9 mouse cellular contexts compared by ENCODE assay signal in genomic region chr2:122351156-122351930, GRCm38 (mm10). TPM values are rescaled to one million over a fixed set of nuclear protein-coding genes. Genes with fewer than 3 reads are reported as not detected.
DNase-seq lines count a peak whose midpoint lies in the region; ATAC-seq lines count a peak whose summit lies in the region.
"Had no signal": no experiment of that assay in that cellular context is flagged by ENCODE, and none has a peak within 500 bp of the region (broad histone marks: within the 10 kb centered on the region; RNA-seq: fewer than 3 reads in every experiment).

No protein-coding gene starts in this region.

- no peaks in the 10 kb centered on the region for H3K27me3 ChIP-seq in kidney, embryonic 16.5 days (ENCODE audit: insufficient read depth, low read length)
- no peaks in the 10 kb centered on the region for H3K27me3 ChIP-seq in embryonic facial prominence, embryonic 12.5 days
- no peaks in the 10 kb centered on the region for H3K27me3 ChIP-seq in heart, embryonic 10.5 days (ENCODE audit: insufficient read depth, poor library complexity, severe bottlenecking)

- no peaks in the 10 kb centered on the region for H3K36me3 ChIP-seq in kidney, embryonic 16.5 days (ENCODE audit: insufficient read depth, low read length)
- H3K36me3 ChIP-seq in embryonic facial prominence, embryonic 12.5 days: peaks cover 22% of the 10 kb centered on the region; the same call in 1 of the 2 replicates
- peaks cover 24% of the 10 kb centered on the region for H3K36me3 ChIP-seq in heart, embryonic 10.5 days
- H3K36me3 ChIP-seq: G1E had no signal

- peak overlapping the region; percentile 25; the same call in 1 of the 2 replicates for H3K9ac ChIP-seq in kidney, embryonic 16.5 days (replicated peaks; ENCODE audit: low read length)
- no peak overlapping the region for H3K9ac ChIP-seq in embryonic facial prominence, embryonic 12.5 days

- H3K4me3 ChIP-seq in kidney, embryonic 16.5 days (ENCODE audit: low read length): no peak overlapping the region
- no peak overlapping the region for H3K4me3 ChIP-seq in embryonic facial prominence, embryonic 12.5 days
- H3K4me3 ChIP-seq in heart, embryonic 10.5 days: no peak overlapping the region

- H3K4me1 ChIP-seq in kidney, embryonic 16.5 days (ENCODE audit: insufficient read depth, low read length): peaks cover 35% of the 10 kb centered on the region
- peaks cover 15% of the 10 kb centered on the region for H3K4me1 ChIP-seq in embryonic facial prominence, embryonic 12.5 days
- H3K4me1 ChIP-seq in heart, embryonic 10.5 days: peaks cover 36% of the 10 kb centered on the region

- no peaks in the 10 kb centered on the region for H3K9me3 ChIP-seq in kidney, embryonic 16.5 days (ENCODE audit: low read length)
- H3K9me3 ChIP-seq in embryonic facial prominence, embryonic 12.5 days: no peaks in the 10 kb centered on the region
- H3K9me3 ChIP-seq in heart, embryonic 10.5 days: no peaks in the 10 kb centered on the region
- H3K9me3 ChIP-seq: G1E had no signal

- H3K27ac ChIP-seq in kidney, embryonic 16.5 days (ENCODE audit: low read length): peak overlapping the region; percentile 52
- H3K27ac ChIP-seq in embryonic facial prominence, embryonic 12.5 days: peak overlapping the region; percentile 47; the same call in 1 of the 2 replicates
- no peak overlapping the region for H3K27ac ChIP-seq in heart, embryonic 10.5 days

- WGBS in kidney, embryonic 16.5 days: 70% methylated on average over 5 of the region's 5 CpGs
- 69% methylated on average over 5 of the region's 5 CpGs for WGBS in embryonic facial prominence, embryonic 12.5 days
- 69% methylated on average over 5 of the region's 5 CpGs for WGBS in heart, embryonic 10.5 days

- DNase-seq in kidney, postnatal 36 days: no peak
- peak; percentile 44 to 49 for DNase-seq in layer of hippocampus, postnatal 36 days
- peak; percentile 73 to 74 for DNase-seq in right cerebral cortex, postnatal 10 days (ENCODE audit: low spot score in 2 of 2)
- no peak for DNase-seq in urinary bladder, postnatal 4 days (ENCODE audit: low spot score in 2 of 2)
- DNase-seq in adrenal gland, postnatal 10 days: no peak
- DNase-seq in heart, embryonic 10.5 days (ENCODE audit: low spot score): no peak

- ATAC-seq in kidney, embryonic 16.5 days (ENCODE audit: low FRiP score, low TSS enrichment): no peak
- ATAC-seq in embryonic facial prominence, embryonic 12.5 days (ENCODE audit: insufficient number of reproducible peaks, insufficient read depth, low FRiP score, low TSS enrichment): no peak

- H3K4me2 ChIP-seq in kidney, embryonic 16.5 days (replicated peaks; ENCODE audit: low read depth, low read length): no peak overlapping the region
- no peak overlapping the region for H3K4me2 ChIP-seq in embryonic facial prominence, embryonic 12.5 days (replicated peaks)

RNA-seq across cellular contexts. Expression of gene Shf, which starts 17.6 kb away (rescaled TPM):
- polyA plus RNA-seq in kidney, embryonic 16.5 days (2015; fragmentation: Nextera tagmentation; extraction: Ambion mirVana): 2.0 and 2.3 TPM in 2 replicates
- 6.5 and 6.9 TPM in 2 replicates for polyA plus RNA-seq in embryonic facial prominence, embryonic 12.5 days (2016; fragmentation: Nextera tagmentation; extraction: Ambion mirVana)
- 10 to 100 TPM; 56.6 to 60.0 TPM for total RNA-seq in layer of hippocampus, postnatal 36 days (2021)
- 10 to 100 TPM; 16.7 to 23.7 TPM for total RNA-seq in adrenal gland, postnatal 10 days (2021)
- polyA plus RNA-seq in heart, embryonic 10.5 days (2016; fragmentation: Nextera tagmentation; extraction: Ambion mirVana): 3.2 and 5.4 TPM in 2 replicates

RNA-seq across cellular contexts. Expression of gene Duox1, which starts 35.9 kb away (rescaled TPM):
- 0.05 TPM in 1 of 2 replicates, not detected in the other for polyA plus RNA-seq in kidney, embryonic 16.5 days (2015; fragmentation: Nextera tagmentation; extraction: Ambion mirVana)
- 0.24 and 0.32 TPM in 2 replicates for polyA plus RNA-seq in embryonic facial prominence, embryonic 12.5 days (2016; fragmentation: Nextera tagmentation; extraction: Ambion mirVana)
- not detected for total RNA-seq in layer of hippocampus, postnatal 36 days (2021)
- not detected for total RNA-seq in adrenal gland, postnatal 10 days (2021)
- 0.02 TPM in 1 of 2 replicates, not detected in the other for polyA plus RNA-seq in heart, embryonic 10.5 days (2016; fragmentation: Nextera tagmentation; extraction: Ambion mirVana)
- total RNA-seq: G1E had no signal
- polyA plus RNA-seq: G1E had no signal

RNA-seq across cellular contexts. Expression of gene Duoxa1, which starts 37.8 kb away (rescaled TPM):
- 0.15 TPM in 1 of 2 replicates, not detected in the other for polyA plus RNA-seq in kidney, embryonic 16.5 days (2015; fragmentation: Nextera tagmentation; extraction: Ambion mirVana)
- 0.55 and 0.70 TPM in 2 replicates for polyA plus RNA-seq in embryonic facial prominence, embryonic 12.5 days (2016; fragmentation: Nextera tagmentation; extraction: Ambion mirVana)
- total RNA-seq in layer of hippocampus, postnatal 36 days (2021): not detected
- total RNA-seq in adrenal gland, postnatal 10 days (2021): under 1 TPM in 1 of 2 experiments, not detected in 1; 0.33 TPM
- not detected in 2 replicates for polyA plus RNA-seq in heart, embryonic 10.5 days (2016; fragmentation: Nextera tagmentation; extraction: Ambion mirVana)
- polyA plus RNA-seq: G1E had no signal

RNA-seq across cellular contexts. Expression of gene Duoxa2, which starts 52.6 kb away (rescaled TPM):
- polyA plus RNA-seq in kidney, embryonic 16.5 days (2015; fragmentation: Nextera tagmentation; extraction: Ambion mirVana): not detected in 2 replicates
- polyA plus RNA-seq in embryonic facial prominence, embryonic 12.5 days (2016; fragmentation: Nextera tagmentation; extraction: Ambion mirVana): not detected in 2 replicates
- total RNA-seq in layer of hippocampus, postnatal 36 days (2021): not detected
- not detected for total RNA-seq in adrenal gland, postnatal 10 days (2021)
- 0.26 TPM in 1 of 2 replicates, not detected in the other for polyA plus RNA-seq in heart, embryonic 10.5 days (2016; fragmentation: Nextera tagmentation; extraction: Ambion mirVana)
- polyA plus RNA-seq: G1E had no signal

RNA-seq across cellular contexts. Expression of gene Duox2, which starts 53.1 kb away (rescaled TPM):
- polyA plus RNA-seq in kidney, embryonic 16.5 days (2015; fragmentation: Nextera tagmentation; extraction: Ambion mirVana): 0.06 TPM in 2 replicates
- polyA plus RNA-seq in embryonic facial prominence, embryonic 12.5 days (2016; fragmentation: Nextera tagmentation; extraction: Ambion mirVana): 0.05 and 0.08 TPM in 2 replicates
- total RNA-seq in layer of hippocampus, postnatal 36 days (2021): under 1 TPM in 1 of 2 experiments, not detected in 1; 0.05 TPM
- under 1 TPM; 0.15 to 0.33 TPM for total RNA-seq in adrenal gland, postnatal 10 days (2021)
- polyA plus RNA-seq in heart, embryonic 10.5 days (2016; fragmentation: Nextera tagmentation; extraction: Ambion mirVana): not detected in 2 replicates
- polyA plus RNA-seq: G1E had no signal

Comparison
In these comparisons a context has a peak if more than half of its experiments do, and no peak if none do; other contexts are left out.
1. DNase-seq: peak in layer of hippocampus, postnatal 36 days (2 of 2) and right cerebral cortex, postnatal 10 days (2 of 2); none in kidney, postnatal 36 days (0 of 2), urinary bladder, postnatal 4 days (0 of 2), adrenal gland, postnatal 10 days (single experiment) and heart, embryonic 10.5 days (single experiment).